Mouse (Mus musculus): ENCODE measurements around the gene Med20.
"Not testable (repeated sequence)": the region's sequence is repeated elsewhere in the genome, so short reads cannot be mapped to it uniquely, and the experiment has no call there.

The Med20 gene

DNA sequence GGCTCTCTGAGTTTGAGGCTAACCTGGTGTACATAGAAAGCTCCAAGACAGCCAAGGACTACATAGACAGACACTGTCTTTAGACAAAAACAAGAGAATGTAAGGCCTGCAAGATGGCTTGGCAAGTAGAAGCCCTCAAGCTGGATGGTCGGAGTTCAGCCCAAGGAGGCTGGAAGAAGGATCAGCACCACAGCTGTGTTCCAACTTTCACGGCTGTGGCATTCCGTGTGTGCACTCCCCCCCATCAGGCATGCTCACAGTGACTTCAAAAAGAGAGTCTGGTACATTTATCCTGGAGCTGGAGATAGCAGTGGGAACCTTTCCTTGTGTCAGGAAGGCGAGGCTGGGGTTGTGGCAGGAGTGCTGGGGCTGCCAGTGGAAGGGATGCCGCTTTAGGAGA lies 14.6 kb downstream of the Med20 start:
- DNase-seq (ENCODE audit: low spot score in 2 of 2) = no peak

DNA sequence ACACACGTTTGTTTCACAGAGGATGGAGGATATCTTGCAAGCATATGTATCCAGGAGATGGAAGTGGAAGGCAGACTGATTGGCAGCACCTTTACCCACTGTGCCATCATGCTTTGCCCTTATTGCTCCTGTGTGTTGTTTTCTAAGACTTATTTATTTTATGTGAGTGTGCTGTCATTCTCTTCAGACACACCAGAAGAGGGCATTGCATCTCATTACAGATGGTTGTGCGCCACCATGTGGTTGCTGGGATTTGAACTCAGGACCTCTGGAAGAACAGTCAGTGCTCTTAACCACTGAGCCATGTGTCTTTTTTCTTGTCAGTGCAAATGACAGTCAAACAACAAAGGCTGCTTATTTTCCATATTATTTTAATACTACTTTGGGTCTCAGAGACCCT lies 16.4 kb downstream of the Med20 start:
- no peak for DNase-seq (ENCODE audit: low spot score in 2 of 2)

DNA sequence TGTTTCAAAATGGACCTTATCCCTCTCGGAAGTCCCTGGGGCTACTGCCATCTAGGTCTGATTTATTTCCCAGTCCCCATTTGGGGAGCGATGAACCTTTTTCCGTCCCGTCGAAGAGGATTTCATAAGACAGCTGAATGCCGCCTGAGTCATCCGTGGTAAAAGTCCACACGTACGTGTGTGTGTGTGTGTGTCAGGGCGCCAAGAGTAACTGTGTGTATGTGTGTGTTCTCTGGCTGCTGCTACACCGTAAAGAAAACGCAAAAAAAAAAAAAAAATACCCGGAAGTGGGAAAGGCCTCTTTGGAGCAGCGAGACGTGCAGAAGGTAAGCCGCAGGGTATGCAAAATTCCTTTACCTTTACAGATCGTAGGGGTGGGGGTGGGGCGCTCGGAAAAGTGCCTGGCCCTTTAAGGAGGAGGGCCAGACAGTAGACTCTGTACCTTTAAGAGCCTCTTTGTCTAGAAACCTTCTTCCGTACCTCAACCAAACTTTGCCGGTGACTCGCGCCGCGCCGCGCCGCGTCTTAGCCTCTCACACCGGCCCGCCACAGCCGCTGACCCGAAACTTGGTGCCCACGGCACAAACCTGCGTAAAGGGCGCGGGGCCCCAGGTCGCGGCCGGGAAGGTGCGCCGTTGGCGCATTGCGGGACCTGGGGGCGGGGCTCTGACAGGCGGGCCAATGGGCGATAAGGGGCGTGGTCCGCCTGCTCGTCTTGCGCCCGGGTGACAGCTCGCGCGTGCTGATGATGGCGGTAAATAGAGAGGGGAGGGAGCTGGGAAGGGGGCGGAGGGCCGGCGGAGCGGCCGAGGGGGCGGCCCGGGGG lies 17.7 kb downstream of the Med20 start:
- peak; percentile 93 to 94 for DNase-seq (ENCODE audit: low spot score in 2 of 2)

DNA sequence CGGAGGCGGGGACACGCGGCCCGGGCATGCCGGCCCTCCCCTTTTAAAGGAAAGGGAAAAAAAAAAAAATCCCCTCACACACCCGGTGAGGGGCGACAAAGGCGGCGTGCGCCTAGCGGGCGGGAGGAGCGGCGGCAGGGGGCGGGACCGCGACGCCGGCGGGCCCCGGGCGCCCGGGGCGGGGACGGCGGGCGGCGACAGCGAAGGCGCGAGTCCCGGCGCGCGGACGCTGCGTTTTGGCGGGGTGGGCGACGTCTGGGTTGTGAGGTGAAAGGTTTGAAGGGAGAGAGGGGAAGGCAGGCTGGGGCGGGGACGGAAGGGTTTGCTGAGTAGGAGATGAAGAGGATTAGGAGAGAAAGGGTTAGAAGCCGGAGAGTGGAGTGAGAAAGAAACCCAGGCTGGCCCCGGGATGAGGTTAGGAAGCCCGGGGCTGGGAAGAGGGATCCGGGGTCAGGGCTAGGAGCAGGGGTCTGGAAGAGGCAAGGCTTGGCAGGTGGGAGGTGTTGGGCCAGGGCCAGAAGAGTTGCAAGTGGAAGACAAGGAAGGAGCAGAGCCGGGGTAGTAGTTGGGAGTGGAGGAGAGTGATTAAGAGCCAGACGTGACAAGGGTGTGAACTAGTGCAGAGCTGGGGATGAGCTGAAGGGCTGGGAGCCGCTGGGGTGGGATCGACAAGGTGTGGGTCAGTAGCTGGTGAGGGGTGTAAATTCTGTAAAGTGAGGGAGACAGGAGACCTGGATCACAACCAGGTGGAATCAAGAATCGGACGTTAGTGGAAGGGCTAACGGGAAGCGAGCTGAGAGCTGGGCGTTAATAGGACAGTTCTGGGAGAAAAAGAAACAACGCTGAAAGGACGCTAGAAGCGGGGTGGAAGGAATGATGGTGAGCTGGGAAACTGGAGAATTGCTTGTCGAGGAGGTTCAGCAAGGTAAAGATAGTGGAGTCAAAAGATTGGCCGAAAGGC lies 18.6 kb downstream of the Med20 start:
- DNase-seq (ENCODE audit: low spot score in 2 of 2) = peak in 1 of 2 experiments; percentile 41

DNA sequence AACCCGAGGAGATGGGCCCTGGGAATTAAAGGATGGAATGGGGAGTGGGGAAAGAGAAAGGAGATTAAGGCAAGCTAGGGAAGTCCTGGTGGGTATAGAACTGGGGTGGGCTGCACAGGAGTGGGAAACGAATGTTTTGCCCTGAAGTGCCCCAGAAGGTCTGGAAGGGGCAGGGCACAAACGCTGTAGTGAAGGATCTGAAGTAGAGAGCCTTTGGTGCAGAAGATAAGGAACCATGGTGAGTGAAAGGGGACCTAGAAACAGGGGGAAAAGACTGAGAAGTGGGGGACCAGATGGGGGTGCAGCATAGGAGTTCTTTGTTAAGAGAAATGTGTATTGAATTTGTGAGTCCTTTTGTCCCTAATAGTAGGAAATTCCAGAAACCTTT lies 19.3 kb downstream of the Med20 start, which contains the start of gene Usp49:
Usp49 (plus strand) TSS at position 13 of the 388 bp plus-strand sequence.
- no peak for DNase-seq (ENCODE audit: low spot score in 2 of 2)

DNA sequence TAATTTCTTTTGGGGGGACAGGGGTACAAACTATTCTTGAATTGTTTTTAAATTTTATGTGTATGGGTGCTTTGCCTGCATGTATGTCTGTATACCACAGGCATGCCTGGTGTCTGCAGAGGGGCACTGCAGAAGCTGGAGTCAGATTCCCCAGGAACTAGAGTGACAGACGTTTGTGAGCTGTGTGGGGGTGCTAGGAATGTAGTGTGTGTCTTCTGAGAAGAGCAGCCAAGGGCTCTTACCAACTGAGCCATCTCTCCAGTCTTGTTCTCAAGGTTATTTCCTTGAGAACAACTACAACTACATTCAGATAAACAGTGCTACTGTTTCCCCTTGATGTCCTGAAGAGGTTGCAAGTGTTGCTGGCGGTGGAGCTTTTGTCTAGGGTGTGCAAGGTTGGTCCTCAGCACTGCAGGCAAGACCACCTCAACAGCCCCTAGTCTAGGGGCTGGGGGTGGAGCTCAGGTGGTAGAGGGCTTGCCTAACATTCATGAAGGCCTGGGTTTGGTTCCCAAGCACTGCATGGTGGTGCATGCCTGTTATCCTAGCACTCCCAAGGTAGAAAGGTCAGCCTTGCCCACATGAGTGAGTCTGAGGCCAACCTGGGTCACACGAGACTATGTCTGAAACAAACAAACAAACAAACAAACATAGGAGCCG lies 20.9 kb downstream of the Med20 start:
- DNase-seq (ENCODE audit: low spot score in 2 of 2) = no peak

DNA sequence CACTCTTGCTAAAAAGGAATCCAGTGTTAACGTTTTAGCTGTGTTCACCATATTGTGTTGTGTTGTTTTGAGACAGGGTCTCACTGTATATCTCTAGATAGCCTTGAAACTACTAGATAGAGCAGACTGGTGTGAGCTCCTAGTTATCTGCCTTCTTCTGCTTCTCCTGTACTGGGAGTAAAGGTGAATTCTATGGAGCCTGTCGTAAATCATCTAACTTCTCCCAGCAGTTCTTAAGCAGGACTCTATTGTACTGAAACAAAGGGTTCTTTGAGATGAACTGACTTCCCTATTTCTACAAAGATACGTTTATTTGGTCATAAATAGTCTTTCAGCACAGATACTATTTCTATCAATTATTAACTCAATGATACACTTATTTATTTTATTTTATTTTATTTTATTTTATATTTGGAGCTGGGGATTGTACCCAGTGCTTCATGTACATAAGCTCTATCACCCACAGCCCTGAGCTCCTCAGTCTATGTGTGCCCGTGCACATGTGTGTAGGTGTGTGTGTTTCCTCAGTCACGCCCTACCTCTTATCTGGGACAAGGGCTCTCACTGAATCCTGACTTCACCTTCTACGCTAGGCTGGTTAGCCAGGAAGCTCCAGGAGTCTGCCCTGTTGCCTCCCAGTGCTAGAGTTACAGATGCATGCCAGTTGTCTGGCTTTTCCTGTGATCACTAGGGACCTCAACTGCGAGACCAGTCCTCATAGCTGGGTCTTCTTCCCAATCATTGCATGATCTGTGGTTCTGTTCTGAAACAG lies 22.8 kb downstream of the Med20 start:
- DNase-seq (ENCODE audit: low spot score in 2 of 2) = no peak

DNA sequence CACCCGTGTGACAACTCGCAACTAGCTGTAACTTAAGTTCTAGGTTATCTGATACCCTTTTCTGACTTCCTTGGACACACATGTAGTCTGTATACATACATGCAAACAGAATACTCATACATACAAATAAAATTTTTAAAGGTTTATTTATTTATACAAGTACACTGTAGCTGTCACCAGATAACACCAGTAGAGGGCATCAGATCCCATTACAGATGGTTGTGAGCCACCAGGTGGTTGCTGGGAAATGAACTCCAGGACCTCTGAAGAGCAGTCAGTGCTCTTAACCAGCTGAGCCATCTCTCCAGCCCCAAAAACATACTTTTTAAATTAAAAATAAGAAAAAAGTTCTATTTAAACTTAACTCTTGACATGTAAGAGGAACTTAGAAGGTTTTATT lies 31.6 kb downstream of the Med20 start:
- DNase-seq (ENCODE audit: low spot score in 2 of 2) = no peak

DNA sequence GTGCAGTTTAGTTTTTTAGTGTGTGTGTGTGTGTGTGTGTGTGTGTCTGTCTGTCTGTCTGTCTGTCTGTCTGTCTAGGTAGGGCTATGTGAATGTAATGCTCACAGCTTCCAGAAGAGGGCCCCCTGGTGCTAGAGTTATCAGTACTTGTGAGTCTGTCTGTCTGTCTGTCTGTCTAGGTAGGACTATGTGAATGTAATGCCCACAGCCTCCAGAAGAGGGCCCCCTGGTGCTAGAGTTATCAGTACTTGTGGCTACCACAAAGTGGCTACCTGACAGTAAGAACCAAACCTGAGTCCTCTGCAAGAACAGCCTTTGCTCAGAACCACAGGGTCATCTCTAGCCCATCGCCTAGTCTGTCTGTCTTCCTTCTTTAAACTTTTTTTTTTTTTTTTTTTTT lies 35.3 kb downstream of the Med20 start:
- peak in 1 of 2 experiments; percentile 22 for DNase-seq (ENCODE audit: low spot score in 2 of 2)

DNA sequence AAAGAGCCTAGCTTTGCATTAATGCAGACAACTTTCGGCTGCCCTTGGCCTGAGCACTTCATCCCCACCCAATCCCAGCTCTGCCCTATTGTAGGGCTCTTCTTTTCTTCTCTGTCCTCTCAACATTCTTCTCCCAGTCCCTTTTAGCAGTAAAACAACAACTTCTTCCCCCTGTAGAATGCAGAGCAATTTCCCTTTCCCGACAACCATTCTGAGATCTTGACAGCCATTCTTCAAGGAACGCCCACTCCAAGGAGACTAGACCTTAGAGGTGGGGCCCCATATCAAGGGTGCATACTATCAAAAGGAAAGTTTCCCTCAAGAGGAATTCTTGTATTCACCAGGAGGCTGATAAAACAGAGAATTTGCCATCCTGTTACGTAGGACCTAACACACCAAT lies 37.6 kb downstream of the Med20 start:
- no peak for DNase-seq (ENCODE audit: low spot score in 2 of 2)

DNA sequence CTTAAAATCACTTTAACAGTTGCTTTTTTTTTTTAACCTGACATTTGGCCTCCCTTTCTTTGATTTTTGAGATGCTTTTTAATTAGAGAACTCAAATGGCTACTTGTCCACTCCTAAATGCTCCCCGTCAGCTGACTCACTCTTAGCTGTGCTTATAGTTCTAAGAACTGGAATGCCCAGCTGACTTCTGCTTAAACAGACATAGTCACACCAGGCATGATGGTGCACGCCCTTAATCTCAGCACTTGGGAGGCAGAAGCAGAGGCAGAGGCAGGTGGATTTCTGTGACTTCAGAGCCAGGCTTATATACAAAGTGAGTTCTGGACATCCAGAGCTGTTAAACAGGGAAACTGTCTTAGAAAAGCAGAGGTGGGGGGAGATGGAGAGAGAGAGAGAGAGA lies 40.6 kb downstream of the Med20 start:
- no peak for DNase-seq (ENCODE audit: low spot score in 2 of 2)

DNA sequence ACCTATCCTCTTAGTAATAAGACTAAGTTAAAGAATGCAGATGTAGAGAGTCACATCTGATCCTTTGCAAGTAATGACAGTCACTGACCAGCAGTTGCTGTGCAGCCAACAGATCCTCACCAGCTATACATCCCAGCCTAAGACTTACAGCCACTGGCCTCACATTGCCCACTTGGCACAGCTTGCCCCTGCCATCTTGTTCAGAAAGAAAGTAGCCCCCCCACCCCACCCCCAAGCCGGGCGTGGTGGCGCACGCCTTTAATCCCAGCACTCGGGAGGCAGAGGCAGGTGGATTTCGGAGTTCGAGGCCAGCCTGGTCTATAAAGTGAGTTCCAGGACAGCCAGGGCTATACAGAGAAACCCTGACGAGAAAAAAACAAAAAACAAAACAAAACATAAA lies 43.0 kb downstream of the Med20 start:
- not testable (repeated sequence) for DNase-seq (ENCODE audit: low spot score in 2 of 2)

DNA sequence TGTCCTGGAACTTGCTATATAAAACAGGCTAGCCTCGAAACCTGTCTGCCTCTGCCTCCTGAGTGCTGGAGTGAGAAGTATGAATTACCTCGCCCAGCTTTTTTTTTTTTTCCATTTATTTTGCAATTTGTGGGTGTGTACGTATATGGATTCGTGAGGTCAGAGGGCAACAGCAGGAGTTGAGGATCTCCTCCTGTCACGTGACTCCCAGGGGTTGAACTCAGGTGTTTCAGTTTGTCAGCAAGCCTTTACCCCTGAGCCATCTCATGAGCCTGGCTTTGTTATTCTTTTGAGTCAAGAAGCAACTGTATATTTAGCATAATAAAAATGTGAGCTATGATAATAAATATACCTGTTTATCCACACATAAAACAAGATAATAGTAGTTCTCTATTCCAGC lies 44.3 kb downstream of the Med20 start:
- DNase-seq (ENCODE audit: low spot score in 2 of 2) = no peak

DNA sequence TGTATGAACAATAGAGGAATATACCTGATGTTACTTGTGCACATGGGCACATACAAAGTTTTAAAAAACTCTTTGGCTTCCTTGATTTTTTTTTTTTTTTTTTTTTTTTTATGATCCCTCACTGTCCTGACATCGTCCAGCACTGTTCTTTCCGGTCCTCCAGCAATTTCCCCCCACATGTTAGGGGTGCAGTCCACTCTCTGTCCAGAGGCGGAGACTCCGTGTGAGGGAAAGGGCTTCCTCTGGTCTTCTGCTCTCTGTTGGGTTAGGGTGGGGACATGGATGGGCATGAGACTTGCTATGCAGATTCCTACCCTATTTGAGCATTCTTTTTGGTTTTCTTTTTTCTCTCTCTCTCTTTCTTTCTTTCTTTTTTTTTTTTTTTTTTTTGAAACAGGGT lies 46.5 kb downstream of the Med20 start:
- DNase-seq (ENCODE audit: low spot score in 2 of 2) = no peak

DNA sequence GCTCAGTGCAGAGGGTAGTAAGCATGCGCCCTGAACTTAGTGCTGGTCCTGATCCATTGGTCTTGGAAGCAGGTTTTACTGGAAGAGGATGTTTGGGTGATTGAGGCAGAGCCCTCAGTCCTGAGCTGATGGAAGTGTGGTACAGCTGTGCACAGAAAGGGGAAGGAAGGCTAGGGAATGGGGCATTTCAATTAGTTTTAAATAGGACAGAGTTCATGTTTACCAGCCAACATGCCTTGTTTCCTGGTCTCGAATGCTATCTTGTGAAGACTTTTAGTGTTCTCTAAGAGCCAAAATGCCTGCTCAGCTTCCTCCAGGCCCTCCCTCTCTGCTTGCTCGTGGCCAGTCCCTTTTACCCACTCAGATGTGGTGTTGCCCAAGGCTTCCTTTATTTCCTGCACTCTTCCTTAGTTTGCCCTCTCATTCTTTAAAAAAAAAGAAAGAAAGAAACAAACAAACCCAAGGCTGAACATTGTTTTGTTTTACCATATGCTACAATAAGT lies 47.4 kb downstream of the Med20 start:
- DNase-seq (ENCODE audit: low spot score in 2 of 2) = no peak

DNA sequence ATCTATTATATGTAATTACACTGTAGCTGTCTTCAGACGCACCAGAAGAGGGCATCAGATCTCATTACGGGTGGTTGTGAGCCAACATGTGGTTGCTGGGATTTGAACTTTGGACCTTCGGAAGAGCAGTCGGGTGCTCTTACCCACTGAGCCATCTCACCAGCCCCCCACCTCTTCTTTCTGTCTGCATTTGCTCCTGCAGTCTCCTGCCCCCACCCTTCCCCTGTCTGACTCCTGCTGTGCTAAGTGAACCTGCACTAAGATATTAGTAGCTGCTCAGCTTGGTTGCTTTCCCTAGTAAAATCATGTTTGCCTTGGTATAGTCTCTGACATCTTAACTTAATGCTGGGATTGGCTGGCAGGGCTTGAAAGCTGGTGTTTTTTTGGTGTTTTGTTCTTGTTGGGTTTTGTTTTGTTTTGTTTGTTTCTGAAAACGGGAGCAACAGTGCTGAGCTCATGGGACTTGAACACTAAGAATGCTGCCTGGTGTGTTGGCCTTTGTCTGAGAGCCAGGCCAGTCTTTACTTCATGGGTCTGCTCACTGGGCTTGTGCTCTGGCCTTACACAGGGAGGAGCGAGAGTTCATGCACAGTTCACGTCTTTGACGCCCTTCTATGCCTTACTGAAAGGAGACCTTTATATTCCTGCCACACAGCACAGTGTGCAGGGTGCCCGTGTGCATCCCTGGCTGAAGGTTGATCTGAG lies 51.8 kb downstream of the Med20 start:
- DNase-seq (ENCODE audit: low spot score in 2 of 2) = no peak

DNA sequence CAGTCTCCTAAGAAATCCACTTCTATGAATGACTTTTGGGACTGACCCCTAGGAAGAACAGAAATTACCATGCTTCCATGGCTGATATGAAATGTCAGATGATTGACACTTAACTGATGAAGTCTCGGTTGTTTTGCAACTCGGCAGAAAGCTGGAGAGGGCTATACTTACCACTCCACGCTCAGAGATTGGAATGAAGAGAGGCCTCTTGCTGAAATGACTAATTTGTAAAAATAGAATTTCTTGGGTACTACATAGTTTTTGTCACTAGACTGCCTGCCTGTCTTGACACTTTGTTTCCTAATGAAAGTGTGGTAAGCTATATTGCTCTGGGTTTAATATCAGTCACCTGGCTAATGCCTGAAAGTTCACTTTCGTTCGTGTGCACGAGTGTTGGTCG lies 53.1 kb downstream of the Med20 start:
- DNase-seq (ENCODE audit: low spot score in 2 of 2) = no peak

DNA sequence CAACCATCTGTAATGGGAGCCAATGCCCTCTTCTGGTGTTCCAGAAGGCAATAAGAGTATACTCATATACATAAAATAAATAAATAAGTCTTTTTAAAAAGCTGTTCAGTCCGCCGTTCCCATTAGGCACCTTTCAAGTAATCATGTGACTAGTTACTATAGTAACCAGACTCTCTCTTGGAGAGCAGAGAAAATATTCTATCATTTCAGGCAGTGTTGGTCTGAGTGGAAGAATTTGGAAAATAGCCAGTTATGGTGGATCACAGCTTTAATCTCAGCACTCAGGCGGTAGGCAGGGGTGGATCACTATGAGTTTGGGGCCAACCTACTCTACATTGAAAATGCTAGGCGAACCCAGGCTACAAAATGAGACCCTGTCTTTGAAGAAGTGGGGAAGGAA lies 57.8 kb downstream of the Med20 start:
- no peak for DNase-seq (ENCODE audit: low spot score in 2 of 2)

DNA sequence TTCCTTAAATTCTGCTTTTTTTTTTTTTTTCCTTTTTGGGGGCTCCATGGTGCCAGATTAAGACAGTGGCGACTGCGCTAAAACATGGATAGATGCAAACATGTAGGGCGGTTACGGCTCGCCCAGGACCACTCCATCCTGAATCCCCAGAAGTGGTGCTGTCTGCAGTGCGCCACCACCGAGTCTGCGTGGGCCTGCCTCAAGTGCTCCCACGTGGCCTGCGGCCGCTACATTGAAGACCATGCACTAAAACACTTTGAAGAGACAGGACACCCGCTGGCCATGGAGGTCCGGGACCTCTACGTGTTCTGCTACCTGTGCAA lies 60.6 kb downstream of the Med20 start:
- no peak for DNase-seq (ENCODE audit: low spot score in 2 of 2)

DNA sequence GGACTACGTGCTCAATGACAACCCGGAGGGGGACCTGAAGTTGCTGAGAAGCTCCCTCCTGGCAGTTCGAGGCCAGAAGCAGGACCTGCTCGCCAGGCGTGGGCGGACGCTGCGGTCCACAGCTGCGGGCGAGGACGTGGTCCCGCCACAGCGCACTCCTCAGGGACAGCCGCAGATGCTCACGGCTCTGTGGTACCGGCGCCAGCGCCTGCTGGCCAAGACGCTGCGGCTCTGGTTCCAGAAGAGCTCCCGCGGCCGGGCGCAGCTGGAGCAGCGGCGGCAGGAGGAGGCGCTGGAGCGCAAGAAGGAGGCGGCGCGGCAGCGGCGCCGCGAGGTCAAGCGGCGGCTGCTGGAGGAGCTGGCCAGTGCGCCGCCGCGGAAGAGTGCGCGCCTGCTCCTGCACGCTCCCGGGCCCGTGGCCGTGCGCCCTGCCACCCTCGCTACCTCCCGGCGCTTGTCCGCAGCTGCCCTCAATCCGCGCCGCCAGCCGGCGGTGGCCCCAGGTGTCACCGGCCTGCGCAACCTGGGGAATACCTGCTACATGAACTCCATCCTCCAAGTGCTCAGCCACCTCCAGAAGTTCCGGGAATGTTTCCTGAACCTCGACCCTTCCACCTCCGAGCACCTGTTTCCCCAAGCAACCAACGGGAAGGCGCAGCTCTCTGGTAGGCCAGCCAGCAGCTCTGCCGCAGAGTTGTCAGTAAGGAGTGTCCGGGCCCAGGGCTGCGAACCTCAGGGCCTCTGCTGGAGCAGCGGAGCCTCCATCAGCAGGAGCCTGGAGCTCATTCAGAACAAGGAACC lies 61.1 kb downstream of the Med20 start:
- peak; percentile 68 to 70 for DNase-seq (ENCODE audit: low spot score in 2 of 2)
